Mouse (Mus musculus) cortical plate, adult 2 months (tissue): ENCODE data around the gene Rgma.

Experiments used
- CTCF ChIP-seq: fragments of 200-500 bp; IDR thresholded peaks from 2 replicates; pipeline ENCODE4 v1.5.1; 2011; ENCODE audit warnings: mild to moderate bottlenecking, control low read depth, low read length; ENCODE audit not compliant: insufficient read depth; ENCODE audit errors: extremely low read depth
- POLR2A ChIP-seq: fragments of 200-500 bp; IDR thresholded peaks from 2 replicates; pipeline ENCODE4 v1.6.1; 2011; ENCODE audit warnings: mild to moderate bottlenecking, low read length, control low read depth; ENCODE audit not compliant: insufficient read depth; ENCODE audit errors: extremely low read depth

- TF ChIP-seq CTCF (no peak), POLR2A (no peak)
Measured at GRCm38 (mm10) chr7:73427794-73428193, 52.5 kb downstream of the Rgma start.
